Mouse (Mus musculus) A20 (cell line): ENCODE results near the gene Rassf8.

Source experiments
- DNase-seq: peaks from one replicate; pipeline ENCODE4 v3.0.0-alpha.2; 2011; ENCODE audit warnings: low read depth, low spot score

The Rassf8 gene

DNA sequence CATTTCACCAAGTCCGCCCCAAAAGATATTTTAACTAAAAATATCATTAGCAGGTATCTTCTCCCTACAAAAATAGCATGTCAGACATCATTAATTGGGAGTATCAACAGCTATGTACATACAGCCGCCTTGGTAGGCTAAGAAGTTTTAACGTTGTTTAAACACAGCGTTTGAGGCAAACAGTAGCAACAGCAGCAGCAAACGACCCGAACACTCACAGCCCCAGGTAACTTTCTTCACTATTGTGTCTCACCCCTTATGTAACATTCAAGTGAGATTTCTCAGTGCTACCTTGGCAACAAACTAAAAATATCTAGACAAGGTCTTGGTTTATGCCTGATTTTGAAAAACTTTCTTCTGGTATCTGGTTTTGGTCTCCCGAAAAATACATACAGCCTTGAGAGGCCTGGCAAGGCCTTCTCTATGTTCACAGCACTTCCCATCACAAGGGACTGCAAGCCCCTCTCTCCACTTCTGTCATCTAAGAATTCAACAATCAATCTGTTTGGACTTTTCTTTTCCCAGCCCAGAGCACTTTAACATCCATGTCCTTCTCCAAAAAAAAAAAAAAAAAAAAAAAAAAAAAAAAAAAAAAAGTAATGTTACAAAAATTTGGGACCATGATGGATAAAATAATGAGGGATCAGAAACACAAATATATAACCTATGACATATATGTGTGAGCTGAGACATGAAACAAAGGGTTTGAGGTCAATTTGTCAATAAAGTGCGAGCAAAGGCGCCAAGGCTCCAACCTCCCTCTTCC is 115.1 kb downstream of the Rassf8 start:
- no peak for DNase-seq

DNA sequence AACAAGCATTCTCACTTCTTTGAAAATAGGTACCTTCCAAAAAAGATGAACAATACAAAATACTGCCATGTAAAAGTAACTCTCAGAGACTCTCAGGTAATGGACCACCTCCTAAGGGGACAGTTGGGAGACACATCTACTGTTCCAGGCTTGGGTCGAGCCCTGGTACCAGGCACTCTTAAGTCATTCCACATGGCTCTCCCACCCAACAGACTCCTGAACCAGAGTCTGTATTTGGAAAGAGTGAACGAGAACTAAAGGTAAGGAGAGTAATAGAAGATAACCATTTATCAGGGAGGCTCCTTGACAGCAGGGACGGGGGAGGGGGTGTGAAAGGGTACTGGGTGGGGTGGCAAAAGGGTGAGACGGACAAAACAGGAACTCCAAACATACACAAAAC is 115.8 kb downstream of the Rassf8 start:
- DNase-seq, result no peak

DNA sequence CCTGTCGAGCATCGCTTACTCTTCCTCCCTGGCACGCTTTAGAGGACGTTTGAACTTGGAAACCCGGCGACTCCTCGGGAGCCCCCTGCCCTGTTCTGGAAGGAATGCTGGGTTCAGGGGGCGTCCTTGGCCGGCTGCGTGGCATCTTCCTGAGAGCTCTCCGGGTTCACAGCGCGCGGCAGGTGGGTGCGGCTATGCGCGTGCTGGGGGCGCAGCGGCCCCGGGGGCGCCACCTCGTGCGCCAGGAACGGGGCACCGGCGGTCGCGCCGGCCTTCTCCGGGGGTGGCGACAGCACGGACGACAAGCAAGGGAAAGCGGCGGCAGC is 116.2 kb downstream of the Rassf8 start:
- no peak for DNase-seq

DNA sequence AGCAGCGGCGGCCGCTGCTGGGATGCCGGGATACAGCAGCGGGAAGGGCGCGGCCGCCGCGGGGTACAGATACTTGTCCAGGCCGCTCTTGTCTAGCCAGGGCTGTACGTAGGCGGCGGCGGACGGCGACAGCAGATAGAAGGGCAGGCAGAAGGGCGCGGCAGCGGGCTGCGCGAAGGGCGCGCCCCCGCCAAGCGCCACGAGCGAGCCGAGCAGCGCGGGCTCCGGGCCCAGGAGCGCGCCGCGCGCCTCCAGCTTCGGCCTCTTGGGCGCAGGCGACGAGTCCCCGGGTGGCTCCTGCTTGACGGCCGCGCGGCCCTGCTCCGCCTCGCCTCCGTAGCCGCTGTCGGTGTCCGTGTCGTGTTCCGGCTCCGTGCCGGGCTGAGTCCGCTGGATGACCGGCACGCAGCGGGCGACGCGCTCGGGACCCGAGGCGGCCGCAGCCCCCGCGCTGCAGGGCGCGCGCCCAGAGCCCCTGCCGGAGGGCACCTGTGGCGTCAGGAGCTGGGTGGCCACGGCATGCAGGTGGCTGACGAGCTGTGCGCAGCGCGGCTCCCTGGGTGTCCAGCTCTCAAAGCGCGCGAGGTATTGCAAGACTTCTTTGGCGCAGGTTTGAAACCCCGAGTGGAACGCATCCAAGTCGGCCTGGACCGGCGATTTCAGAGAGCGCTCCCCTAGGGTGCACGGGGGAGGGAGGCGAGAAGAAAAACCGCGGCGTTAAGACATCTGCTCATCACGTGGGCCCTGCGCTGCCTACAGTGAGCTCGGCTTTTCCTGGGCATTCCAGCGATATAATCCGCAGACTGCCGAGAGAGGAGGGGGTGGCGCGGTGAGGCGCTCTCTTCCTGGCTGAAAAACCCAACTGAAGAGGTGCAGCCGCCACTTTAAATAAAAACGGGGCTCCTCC is 116.8 kb downstream of the Rassf8 start:
- DNase-seq, result no peak

DNA sequence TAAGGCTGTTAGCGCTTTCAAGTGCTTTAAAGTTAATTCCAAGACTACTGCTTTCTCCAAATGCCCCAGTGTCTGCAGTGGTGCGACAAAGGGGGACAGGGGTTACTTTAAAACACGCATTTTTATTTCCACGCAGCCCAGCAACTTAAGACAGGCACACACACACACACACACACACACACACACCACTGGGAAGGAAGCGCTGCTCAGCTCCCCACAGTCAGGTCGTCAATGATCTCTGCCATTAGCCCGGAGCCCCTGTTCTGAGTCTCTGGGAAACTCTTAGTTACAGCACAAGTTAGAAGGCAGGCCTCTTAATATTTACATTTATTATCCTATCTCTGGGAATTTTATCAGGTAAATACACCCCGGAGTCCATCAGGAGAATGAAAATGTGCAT is 117.6 kb downstream of the Rassf8 start:
- no peak for DNase-seq

DNA sequence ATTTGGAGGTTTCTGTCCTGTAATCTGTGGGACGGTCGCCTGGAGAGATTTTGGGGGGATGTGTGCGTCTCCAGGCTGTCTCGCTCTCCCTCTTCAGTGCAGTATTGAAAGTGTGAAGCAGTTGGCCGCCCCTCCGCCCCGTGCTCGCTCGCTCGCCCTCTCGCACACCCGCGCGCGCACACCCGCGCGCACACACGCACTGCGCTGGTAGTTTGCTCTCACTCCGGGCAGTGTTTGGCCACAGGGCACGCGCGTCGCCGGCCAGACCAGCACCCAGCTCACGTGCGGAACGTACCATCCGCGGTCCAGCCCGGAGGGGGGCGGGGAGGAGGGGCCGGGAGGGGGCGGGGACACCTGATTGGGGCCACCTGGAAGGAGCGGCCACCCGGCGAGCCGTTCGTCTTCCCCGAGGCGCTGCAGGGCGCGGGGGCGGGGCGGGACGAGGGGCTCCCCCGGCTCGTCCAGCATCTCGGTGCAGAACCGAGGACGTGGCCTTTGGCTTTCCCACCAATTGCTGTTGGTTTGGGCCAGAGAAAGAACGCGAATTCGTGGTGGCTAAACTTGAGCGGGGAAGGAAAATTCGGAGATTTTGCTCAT is 118.8 kb downstream of the Rassf8 start, which contains the start of gene Bhlhe41:
TSS of gene Bhlhe41 (minus strand) at position 270 of the 597 bp plus-strand sequence.
- peak; percentile 78 for DNase-seq

DNA sequence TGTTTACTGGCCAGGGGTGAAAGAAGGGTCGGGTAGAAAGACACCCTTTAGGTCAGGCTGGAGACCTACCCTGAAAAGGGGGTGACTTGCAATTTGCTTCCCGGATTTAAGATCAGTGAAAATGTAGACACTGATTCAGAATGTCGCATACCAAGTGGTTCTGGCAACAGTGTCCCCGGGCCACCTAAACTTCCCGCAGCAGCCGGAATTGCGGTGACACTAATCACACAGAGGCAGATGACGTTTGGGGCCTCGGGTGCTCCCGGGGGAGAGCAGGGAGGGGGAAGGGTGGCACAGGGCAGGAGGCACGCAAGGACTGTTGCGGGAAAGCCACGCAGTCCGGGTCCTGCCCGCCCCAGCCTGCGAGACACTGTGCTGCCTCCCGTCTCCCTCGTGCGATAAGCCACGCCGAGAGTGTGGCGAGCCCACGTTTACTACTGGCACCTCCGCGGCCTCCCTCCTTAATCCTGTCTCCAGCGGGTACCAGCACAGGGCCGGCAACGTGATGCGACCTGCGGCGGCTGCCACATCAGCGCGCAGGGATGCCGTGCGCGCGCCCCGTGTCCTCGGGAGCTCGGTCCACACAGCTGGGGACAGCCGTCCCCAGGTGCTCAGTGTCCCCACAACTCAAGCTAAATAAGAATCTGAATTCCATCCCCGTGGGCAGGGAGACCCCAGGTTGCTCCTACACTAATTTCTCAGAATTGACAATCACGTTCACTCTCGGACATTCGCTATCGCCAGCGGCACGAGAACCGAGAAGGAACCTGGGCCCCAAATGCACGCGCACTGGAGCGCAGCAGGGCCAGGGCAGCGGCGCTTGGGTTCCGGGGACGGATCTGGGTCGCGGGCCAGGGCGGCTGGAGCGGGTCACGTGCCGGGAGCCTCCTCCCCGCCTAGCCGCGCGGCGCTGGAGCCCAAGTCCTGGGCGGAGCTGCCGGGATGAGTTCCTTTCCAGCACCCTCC is 119.6 kb downstream of the Rassf8 start:
- DNase-seq, result no peak

DNA sequence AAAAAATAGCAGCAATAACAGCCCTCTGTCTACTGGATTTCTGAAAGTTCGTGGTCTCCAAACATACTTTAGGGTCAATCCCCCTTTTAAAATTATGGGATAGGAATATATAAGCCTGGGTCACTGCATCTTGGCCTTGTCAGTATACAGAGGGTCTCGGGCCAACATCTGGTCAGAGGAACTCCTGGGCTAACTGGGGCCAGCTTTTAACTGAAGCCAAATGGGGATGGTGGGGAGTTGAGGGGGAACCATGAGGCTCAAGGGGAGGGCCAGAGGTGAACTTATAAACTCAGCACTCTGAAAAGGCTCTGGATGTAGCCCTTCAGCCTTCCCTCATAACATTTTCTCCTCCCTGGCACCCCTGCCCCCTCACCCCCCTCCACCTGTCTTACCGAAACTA is 120.6 kb downstream of the Rassf8 start:
- DNase-seq, result no peak
